Mouse (Mus musculus) kidney, embryonic 14.5 days (tissue): ENCODE measurements around the gene Rps7. TPM values are rescaled to one million over a fixed set of nuclear protein-coding genes. Genes with fewer than 3 reads are reported as not detected.

Source experiments
- ATAC-seq: fragments of 200-750 bp; cut with Nextera tagmentation; 2 replicates; pipeline ENCODE4 v1.8.0; 2017; ENCODE audit warnings: moderate number of reproducible peaks, mild to moderate bottlenecking, moderate TSS enrichment, moderate library complexity; ENCODE audit not compliant: low FRiP score, low TSS enrichment
- H3K27ac ChIP-seq: fragments of 300-500 bp; sonication (generic); 2 replicates; pipeline ENCODE4 v1.5.1; 2014; ENCODE audit warnings: low read depth, mild to moderate bottlenecking, low read length, moderate library complexity, mixed read lengths
- H3K27me3 ChIP-seq: fragments of 300-500 bp; sonication (generic); 2 replicates; pipeline ENCODE4 v1.6.1; 2014; ENCODE audit warnings: mild to moderate bottlenecking, low read length; ENCODE audit not compliant: control insufficient read depth, insufficient read depth
- H3K36me3 ChIP-seq: fragments of 300-500 bp; sonication (generic); 2 replicates; pipeline ENCODE4 v1.6.1; 2014; ENCODE audit warnings: low read length, mixed read lengths; ENCODE audit not compliant: control insufficient read depth, insufficient read depth
- H3K4me1 ChIP-seq: fragments of 300-500 bp; sonication (generic); 2 replicates; pipeline ENCODE4 v1.6.1; 2014; ENCODE audit warnings: low read length, mixed read lengths; ENCODE audit not compliant: control insufficient read depth, insufficient read depth
- H3K4me2 ChIP-seq: fragments of 300-500 bp; sonication (generic); replicated peaks from 2 replicates; pipeline ENCODE4 v1.6.1; 2014; ENCODE audit warnings: low read depth, mild to moderate bottlenecking, low read length
- H3K4me3 ChIP-seq: fragments of 300-500 bp; sonication (generic); 2 replicates; pipeline ENCODE4 v1.5.1; 2014; ENCODE audit warnings: mild to moderate bottlenecking, low read length
- H3K9ac ChIP-seq: fragments of 300-500 bp; sonication (generic); 2 replicates; pipeline ENCODE4 v1.6.1; 2014; ENCODE audit warnings: low read depth, mild to moderate bottlenecking, low read length, moderate library complexity
- H3K9me3 ChIP-seq: fragments of 300-500 bp; sonication (generic); 2 replicates; pipeline ENCODE4 v1.6.1; 2016; ENCODE audit warnings: low read length; ENCODE audit not compliant: control insufficient read depth
- WGBS: fragments of 180-500 bp; shearing (Covaris S2); extraction: QIAGEN DNeasy Blood & Tissue Kit; methylation state at CpG from one replicate; pipeline ENCODE4 v1.1.7; 2014; 5-methylcytosine and 5-hydroxymethylcytosine counted together
- polyA plus RNA-seq: library from polyadenylated mRNA; unstranded; fragments of >200 nt; fragmentation: Nextera tagmentation; extraction: Ambion mirVana; gene quantifications from 2 replicates; pipeline ENCODE4 v1.2.1, GENCODE M21; 2014

Rps7 gene
- polyA plus RNA-seq, 1 experiment from 2014 or later = 959 TPM

DNA sequence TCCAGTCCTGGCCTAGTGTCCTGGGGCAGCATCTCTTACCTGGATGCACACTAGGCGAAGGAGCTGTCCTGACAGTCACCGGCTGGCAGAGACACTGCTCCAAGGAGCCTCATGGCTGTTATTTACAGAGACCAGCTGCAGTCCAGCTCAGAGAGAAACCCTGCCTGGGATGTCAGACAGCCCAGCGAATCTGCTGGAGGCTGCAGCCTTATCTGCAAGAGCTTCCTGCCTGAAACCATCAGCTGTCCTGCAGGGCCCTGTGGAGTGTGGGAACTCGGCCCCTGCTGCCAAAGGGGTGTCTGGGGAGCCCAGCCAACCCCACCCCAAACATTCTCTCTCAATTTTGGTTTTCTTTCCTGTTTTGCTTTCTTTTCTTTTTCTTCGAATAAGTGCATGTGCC is 12.6 kb downstream of the Rps7 start, which contains the start of gene Colec11:
Gene Colec11, minus strand, starts transcription at position 183 of the 400 bp plus-strand sequence.
- peak; percentile 40; the same call in 1 of the 2 replicates for ATAC-seq
- Histone ChIP-seq H3K27me3 (no peaks in the 10 kb centered on the region), H3K9me3 (no peaks in the 10 kb centered on the region), H3K4me1 (peaks cover 7% of the 10 kb centered on the region; the same call in 1 of the 2 replicates), H3K27ac (peak within 1 kb of the TSS; percentile 55; the same call in 1 of the 2 replicates), H3K36me3 (peaks cover 2% of the 10 kb centered on the region; the same call in 1 of the 2 replicates), H3K4me2 (no peak within 1 kb of the TSS), H3K4me3 (no peak within 1 kb of the TSS), H3K9ac (no peak within 1 kb of the TSS)
- 34% methylated on average over 5 of the region's 5 CpGs for WGBS

DNA sequence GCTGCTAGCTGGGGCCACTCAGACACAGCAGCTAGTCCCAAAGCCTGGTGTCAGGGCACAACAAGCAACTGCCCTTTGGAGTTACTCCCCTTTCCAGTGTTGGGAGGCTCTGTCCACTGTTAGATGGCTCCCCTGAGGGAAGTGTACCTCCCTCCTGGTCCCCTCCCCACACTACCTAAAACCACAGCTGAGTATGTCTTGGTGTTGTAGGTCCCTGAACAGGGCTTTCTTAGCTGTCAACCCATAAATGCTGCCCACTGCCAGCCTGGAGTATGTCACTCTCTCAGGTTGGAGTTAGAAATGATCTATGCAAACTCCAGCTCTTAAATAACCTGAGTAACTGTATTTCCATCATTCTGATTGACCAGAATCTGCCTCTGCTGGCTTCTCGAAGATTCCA is 13.1 kb downstream of the Rps7 start:
- H3K4me1 ChIP-seq = peaks cover 7% of the 10 kb centered on the region; the same call in 1 of the 2 replicates
- H3K27ac ChIP-seq = peak overlapping the region; percentile 55; the same call in 1 of the 2 replicates
- no peaks in the 10 kb centered on the region for H3K36me3 ChIP-seq
- H3K27me3 ChIP-seq = no peaks in the 10 kb centered on the region
- H3K4me3 ChIP-seq = no peak overlapping the region
- no peak overlapping the region for H3K4me2 ChIP-seq
- H3K9me3 ChIP-seq = no peaks in the 10 kb centered on the region
- WGBS = 69% methylated on average over 1 of the region's 1 CpGs
- ATAC-seq = no peak
- H3K9ac ChIP-seq = no peak overlapping the region

DNA sequence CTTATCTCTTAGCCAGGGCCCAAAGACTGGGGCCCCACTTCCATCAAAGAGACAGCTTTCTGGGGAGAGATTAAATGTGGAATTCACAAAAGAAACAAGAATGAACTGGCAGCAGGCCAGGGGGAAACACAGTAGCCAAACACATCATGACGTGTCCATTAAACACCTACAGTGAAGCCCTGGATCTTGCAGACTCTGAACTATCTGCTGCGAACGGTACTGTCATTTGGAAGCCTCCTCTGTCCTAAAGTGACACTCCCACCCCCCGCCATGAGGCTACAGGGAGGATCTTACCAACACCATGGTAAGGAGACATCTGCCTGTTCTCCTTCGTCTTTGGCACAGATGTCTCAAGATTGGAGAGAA is 13.6 kb downstream of the Rps7 start:
- no peaks in the 10 kb centered on the region for H3K36me3 ChIP-seq
- H3K27me3 ChIP-seq = no peaks in the 10 kb centered on the region
- 42% methylated on average over 5 of the region's 5 CpGs for WGBS
- H3K9me3 ChIP-seq = no peaks in the 10 kb centered on the region
- H3K27ac ChIP-seq = peak overlapping the region; percentile 55; the same call in 1 of the 2 replicates
- H3K4me1 ChIP-seq = peaks cover 7% of the 10 kb centered on the region; the same call in 1 of the 2 replicates
- no peak for ATAC-seq
- H3K9ac ChIP-seq = no peak overlapping the region
- H3K4me3 ChIP-seq = no peak overlapping the region
- no peak overlapping the region for H3K4me2 ChIP-seq

DNA sequence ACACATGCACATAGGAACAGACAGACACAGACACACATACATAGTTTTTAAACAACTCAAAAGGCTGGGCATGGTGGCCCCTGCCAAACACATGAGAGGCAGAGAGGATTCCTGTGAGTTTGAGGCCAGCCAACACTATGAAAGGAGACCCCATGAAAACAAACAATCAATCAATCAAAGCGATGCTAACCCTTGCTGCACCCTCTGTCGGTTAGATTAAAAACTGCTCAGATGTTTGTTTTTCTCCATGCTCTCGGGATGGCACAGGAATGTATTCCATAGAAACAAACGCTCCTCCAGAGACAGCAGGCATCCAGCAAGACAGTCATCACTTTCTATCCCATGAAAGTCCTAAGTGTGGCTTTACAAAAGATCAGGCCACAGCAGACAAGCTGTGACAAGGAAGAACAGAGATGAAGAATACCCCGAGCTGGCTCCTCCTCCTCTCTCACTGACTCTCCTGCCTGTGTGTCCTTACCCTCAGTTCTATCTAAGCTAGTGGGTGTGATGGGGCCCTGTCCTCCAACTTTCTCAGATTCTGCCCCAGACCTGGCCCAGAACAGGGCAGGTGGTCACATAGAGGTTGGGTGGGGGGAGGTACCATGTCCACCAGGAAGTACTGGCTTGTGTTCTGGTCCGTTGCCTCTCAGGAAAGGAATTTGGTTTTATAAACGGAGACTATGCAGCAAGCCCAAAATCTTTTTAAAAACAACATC is 14.1 kb downstream of the Rps7 start:
- 13% methylated on average over 7 of the region's 7 CpGs for WGBS
- peak; percentile 44 for ATAC-seq
- no peak overlapping the region for H3K9ac ChIP-seq

DNA sequence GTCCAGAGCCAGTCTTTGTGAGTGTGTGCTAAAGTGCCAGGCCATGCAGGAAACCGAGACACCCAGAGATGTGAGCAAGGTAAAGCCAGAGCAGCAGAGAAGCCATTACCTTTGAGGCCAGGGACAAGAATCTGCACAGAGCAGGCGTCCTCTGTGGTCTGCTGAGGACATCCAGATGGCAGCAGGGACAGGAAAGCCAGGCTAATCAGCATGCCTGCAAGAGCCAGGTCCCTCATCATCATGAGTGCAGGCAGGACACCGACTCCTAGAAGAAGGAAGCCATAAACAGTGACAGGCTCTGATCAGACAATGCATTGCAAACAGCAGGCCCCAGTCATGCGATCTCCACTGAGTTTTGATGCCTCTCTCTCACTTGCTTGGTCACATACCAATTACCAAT is 18.5 kb downstream of the Rps7 start:
- no peak for ATAC-seq
- H3K4me2 ChIP-seq = no peak overlapping the region
- no peaks in the 10 kb centered on the region for H3K36me3 ChIP-seq
- H3K9ac ChIP-seq = no peak overlapping the region
- H3K4me3 ChIP-seq = no peak overlapping the region
- peaks cover 7% of the 10 kb centered on the region; the same call in 1 of the 2 replicates for H3K4me1 ChIP-seq
- no peak overlapping the region for H3K27ac ChIP-seq
- no peaks in the 10 kb centered on the region for H3K9me3 ChIP-seq
- WGBS = 52% methylated on average over 4 of the region's 4 CpGs
- no peaks in the 10 kb centered on the region; the same call in 1 of the 2 replicates for H3K27me3 ChIP-seq

More for the DNA sequence above, 14.1 kb downstream of the Rps7 start:
- no peak overlapping the region for H3K27ac ChIP-seq
- no peaks in the 10 kb centered on the region for H3K27me3 ChIP-seq
- no peaks in the 10 kb centered on the region for H3K36me3 ChIP-seq
- no peaks in the 10 kb centered on the region for H3K9me3 ChIP-seq
- no peak overlapping the region for H3K4me3 ChIP-seq
- H3K4me1 ChIP-seq = peaks cover 7% of the 10 kb centered on the region; the same call in 1 of the 2 replicates
- no peak overlapping the region; the same call in 1 of the 2 replicates for H3K4me2 ChIP-seq

DNA sequence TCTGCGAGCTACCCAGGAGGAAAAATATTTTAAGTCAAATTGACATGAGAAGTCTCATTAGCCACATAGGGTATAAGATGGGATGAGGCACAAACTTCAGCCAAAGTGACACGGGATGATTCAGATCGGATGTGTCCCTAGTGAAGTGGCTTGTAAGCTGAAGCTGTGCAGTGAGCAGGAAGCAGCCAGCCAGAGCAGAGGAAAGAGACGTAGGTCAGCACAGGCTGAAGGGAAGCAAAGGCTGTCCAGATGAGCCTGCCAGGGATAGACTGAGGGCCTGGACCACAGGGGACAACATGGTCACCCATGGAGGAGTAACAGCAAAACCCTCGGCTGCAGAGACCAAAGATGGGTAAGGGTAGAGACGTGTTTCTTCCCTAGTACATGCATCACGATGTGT is 21.4 kb downstream of the Rps7 start:
- H3K9ac ChIP-seq = no peak overlapping the region
- no peaks in the 10 kb centered on the region for H3K36me3 ChIP-seq
- no peak overlapping the region for H3K27ac ChIP-seq
- H3K4me1 ChIP-seq = no peaks in the 10 kb centered on the region
- no peaks in the 10 kb centered on the region; the same call in 1 of the 2 replicates for H3K27me3 ChIP-seq
- no peak overlapping the region for H3K4me3 ChIP-seq
- WGBS = 73% methylated on average over 7 of the region's 7 CpGs
- no peaks in the 10 kb centered on the region for H3K9me3 ChIP-seq
- no peak for ATAC-seq
- no peak overlapping the region for H3K4me2 ChIP-seq

DNA sequence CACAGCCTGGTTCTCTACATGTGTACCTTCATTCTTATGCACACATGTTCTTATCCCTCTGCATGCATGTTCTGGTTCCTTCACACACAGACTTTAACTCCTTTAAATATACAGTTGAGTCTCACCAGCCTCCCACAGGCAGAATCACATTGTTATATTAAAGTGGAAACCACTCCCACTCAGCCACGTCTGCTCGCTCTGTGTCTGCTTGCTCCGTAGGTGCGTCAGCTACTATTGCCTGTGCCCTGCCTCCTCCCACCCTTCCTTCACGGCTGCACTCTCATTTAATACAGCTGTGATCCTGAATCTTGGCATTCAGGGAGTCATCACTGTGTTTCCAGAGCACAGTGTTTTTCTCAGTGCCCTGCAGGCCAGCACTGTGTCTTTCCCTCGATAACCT is 23.4 kb downstream of the Rps7 start:
- ATAC-seq = no peak
- Histone ChIP-seq H3K4me3 (no peak overlapping the region), H3K4me2 (no peak overlapping the region), H3K9me3 (no peaks in the 10 kb centered on the region), H3K27me3 (no peaks in the 10 kb centered on the region; the same call in 1 of the 2 replicates), H3K27ac (no peak overlapping the region), H3K36me3 (no peaks in the 10 kb centered on the region), H3K9ac (no peak overlapping the region), H3K4me1 (no peaks in the 10 kb centered on the region)
- 36% methylated on average over 6 of the region's 6 CpGs for WGBS

DNA sequence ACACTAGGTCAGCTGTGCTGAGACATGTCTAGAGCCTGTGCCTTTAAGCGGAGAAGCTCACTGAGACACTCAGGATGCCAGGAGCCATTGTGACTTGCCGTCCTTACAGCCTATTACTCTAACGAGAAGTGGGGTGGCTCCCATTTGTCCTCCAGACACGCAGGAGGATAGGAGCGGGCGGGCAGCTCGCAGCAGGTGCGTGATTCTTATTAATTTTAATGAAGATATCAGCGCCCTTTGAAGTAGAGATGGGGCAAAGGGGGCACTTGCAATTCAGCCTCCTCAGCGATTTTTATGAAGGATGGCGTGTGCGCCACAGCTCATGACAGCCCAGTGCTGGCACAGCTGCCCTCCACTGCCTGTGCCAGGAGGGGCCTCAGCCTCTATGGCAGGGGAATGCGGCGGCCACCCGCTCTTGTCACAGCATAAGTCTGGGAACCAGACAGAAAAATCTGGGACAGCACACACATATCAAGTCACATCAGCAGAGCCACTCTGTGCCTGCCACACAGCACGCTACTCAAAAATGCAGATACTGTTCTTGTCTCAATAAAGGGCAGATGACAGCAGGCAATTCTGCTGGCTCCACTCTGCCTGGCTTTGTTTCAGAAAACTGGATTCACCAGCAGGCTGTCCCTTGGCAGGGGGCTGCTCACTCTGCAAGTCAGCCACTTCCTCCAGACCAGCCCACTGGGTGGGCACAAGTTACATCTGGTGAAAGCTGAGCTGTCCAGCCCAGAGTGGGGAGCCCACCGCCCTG is 28.0 kb downstream of the Rps7 start:
- 59% methylated on average over 17 of the region's 17 CpGs for WGBS
- no peaks in the 10 kb centered on the region for H3K9me3 ChIP-seq
- H3K27me3 ChIP-seq = no peaks in the 10 kb centered on the region; the same call in 1 of the 2 replicates
- H3K4me1 ChIP-seq = no peaks in the 10 kb centered on the region
- H3K9ac ChIP-seq = no peak overlapping the region
- no peak overlapping the region for H3K4me2 ChIP-seq
- no peak overlapping the region for H3K4me3 ChIP-seq
- no peak for ATAC-seq
- H3K27ac ChIP-seq = no peak overlapping the region
- no peaks in the 10 kb centered on the region for H3K36me3 ChIP-seq

DNA sequence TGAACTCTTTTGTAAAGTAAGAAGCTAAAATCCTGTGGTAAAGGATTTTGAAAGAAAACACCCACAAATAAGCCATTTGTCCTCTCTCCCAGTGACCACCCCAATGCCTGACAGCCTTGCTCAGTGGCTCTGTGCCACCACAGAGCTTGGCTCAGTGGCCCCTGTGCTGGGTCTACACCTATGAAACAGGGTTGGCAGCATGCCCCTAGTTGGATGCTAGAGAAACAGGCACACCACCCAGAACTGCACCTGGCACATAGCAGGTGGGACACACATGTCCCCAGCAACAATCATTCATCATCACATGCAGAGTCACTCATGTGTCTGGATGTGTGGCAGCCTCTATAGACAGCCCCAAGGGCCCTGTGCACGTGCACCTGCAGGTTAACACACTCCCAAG is 32.3 kb downstream of the Rps7 start:
- H3K9ac ChIP-seq = no peak overlapping the region
- H3K27me3 ChIP-seq = no peaks in the 10 kb centered on the region
- no peak overlapping the region for H3K4me2 ChIP-seq
- H3K4me1 ChIP-seq = no peaks in the 10 kb centered on the region
- no peaks in the 10 kb centered on the region for H3K9me3 ChIP-seq
- no peak for ATAC-seq
- 70% methylated on average over 1 of the region's 1 CpGs for WGBS
- no peak overlapping the region for H3K27ac ChIP-seq
- no peak overlapping the region for H3K4me3 ChIP-seq
- H3K36me3 ChIP-seq = no peaks in the 10 kb centered on the region
